Mouse (Mus musculus): ENCODE results near the gene Prm1. TPM values are rescaled to one million over a fixed set of nuclear protein-coding genes. Genes with fewer than 3 reads are reported as not detected.
A peak's percentile ranks its signal among the peaks of the same experiment; 100 is the strongest.

Gene Prm1
- total RNA-seq, 1 experiment from 2014 or later = not detected

DNA sequence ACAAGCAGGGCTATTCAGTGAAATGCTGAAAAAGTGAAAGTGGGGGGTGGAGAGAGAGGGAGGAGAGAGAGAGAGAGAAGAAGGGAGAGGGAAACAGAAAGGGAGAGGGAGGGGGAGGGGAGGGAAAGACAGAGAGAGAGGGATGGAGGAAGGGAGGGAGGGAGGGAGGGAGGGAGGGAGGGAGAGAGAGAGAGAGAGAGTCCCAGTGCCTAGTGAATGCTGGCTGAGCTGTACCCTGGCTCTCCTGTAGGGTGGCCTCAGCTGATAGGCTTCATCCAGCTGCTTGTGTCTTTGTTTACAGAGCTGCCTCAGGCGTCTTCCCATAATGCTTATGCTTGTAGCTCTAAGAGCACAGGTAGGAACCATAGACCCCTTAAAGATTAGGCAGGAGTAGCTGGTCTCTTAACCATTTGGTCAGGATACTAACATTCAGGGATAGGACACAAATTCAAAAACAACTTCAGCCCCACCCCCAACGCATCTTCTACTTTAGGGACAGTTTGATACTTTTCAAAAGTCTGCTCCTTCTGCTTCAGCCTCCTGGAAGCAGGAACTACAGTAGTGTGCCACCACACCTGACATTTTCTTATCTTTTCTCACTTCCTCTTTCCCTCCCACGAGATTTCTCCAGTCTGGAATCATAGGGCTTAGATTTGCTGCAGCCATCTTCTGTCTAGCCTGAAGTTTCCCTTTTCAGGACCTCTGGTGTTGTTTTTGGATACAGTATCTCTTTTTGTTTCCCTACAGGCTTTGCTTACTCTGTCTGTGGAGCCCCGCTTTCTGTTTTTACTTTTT is 34.9 kb downstream of the Prm1 start:
- ATAC-seq (replicated peaks in 1 of 2; ENCODE audit: insufficient read depth in 1 of 2, low FRiP score in 2 of 2, low TSS enrichment in 1 of 2, low read depth in 1 of 2, poor library complexity in 2 of 2, severe bottlenecking in 2 of 2) = no peak

DNA sequence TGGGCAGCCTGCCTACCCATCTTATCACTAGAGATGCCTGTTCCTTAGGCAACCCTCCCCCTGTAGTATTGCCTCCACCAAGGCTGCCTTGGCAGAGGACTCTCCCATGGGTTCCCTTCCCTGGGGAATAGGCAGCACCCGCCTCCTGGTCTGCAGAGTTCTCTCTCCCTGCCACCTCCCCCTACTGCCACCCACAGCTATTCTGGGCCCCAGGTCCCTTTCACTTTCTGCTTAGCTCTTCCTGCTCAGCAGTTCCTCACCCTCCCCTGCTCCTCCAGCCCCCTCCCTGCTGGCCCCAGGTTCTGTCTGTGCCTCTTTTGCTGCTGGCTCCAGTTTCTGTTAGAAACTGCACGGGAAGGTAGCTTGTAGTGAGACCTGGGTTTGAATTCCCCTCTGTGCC is 36.0 kb downstream of the Prm1 start:
- ATAC-seq (replicated peaks in 1 of 2; ENCODE audit: insufficient read depth in 1 of 2, low FRiP score in 2 of 2, low TSS enrichment in 1 of 2, low read depth in 1 of 2, poor library complexity in 2 of 2, severe bottlenecking in 2 of 2) = peak; percentile 70 to 76

DNA sequence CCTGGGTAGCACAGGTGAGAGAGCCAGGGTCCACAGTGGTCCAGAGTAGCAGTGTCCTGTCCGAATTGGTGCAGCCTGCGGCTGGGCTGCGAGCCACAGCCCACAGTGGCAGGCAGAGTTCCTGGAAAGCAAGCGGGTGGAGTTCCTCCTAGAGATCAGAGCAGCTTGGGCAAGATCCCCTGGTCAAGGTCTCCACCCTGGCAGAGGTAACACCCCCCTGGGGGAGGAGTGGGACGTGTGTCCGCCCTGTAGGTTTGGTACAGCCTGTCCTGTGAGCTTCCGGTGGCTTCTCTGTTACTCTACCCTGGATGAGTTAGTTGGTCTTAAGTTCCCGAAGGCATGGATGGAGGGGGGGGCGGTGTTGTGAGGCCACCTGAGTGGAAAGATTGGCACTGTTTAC is 36.8 kb downstream of the Prm1 start:
- peak; percentile 28 to 46; a peak in 2 of 4 replicates for ATAC-seq (replicated peaks in 1 of 2; ENCODE audit: insufficient read depth in 1 of 2, low FRiP score in 2 of 2, low TSS enrichment in 1 of 2, low read depth in 1 of 2, poor library complexity in 2 of 2, severe bottlenecking in 2 of 2)

DNA sequence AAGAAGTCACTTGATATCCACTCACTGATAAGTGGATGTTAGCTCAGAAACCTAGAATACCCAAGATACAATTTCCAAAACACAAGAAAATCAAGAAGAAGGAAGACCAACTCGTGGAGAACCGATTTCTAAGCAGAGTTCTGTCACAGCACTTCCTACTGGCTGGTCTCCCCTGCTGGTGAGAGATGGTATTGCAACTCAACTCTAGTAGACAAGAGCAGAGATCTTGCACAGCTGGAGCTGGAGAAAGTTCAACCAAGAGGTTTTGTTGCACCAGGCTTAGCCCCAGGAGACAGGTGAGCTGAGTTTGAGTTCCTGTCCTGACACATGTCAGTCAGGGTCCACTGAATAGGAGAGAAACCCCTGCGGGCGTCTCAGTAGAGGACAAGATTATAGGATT is 38.5 kb downstream of the Prm1 start:
- peak in 1 of 2 experiments; percentile 34; a peak in 1 of 4 replicates for ATAC-seq (replicated peaks in 1 of 2; ENCODE audit: insufficient read depth in 1 of 2, low FRiP score in 2 of 2, low TSS enrichment in 1 of 2, low read depth in 1 of 2, poor library complexity in 2 of 2, severe bottlenecking in 2 of 2)

DNA sequence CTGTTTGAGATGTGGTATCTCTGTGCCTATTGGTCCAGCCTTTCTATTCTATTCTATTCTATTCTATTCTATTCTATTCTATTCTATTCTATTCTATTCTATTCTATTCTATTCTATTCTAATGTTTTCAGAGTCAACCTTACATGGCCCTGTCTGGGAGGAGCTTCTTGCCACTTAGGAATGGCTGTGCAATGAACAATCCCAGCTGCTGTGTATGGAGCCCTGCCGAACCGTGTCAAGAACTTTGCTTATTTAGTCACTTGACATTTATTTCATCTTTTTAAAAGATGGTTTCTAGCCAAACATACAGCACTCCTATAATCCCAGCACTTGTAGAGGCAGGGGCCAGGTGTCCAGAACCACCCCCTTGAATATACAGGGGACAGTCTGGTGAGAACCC is 41.3 kb downstream of the Prm1 start:
- ATAC-seq (replicated peaks in 1 of 2; ENCODE audit: insufficient read depth in 1 of 2, low FRiP score in 2 of 2, low TSS enrichment in 1 of 2, low read depth in 1 of 2, poor library complexity in 2 of 2, severe bottlenecking in 2 of 2) = no peak

DNA sequence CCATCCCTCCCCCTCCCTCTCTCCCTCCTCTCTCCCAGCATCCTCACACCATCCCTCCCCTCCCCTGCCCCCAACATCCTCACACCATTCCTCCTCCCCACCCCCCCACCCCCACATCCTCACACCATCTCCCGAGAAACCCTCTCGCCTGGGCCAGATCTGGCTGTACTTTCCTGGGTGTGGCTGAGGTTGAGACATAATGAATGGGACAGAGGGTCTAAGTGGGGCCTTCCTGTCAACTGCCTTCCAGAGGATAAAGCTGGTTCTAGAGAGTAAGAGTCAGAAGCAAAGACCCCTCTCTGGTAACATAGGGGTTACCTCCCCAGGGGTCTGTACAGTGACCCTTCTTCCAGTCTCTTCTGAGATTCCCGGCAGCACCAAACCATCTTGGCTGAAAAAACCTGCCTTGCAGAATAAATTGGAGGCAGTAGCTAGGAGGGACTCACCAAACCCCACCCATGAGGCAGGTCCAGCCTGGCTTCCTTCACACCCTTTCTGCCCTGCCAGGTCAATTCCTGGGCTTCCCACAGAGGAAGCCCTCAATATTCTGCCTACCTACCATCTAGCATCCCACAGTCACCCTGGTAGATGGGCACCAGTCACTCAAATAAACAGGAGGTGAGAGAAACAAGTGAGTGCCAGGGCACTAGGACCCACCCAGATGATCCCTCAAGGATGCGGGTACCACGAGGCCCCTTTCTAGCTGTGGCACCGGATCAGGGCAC is 41.9 kb downstream of the Prm1 start:
- ATAC-seq (replicated peaks in 1 of 2; ENCODE audit: insufficient read depth in 1 of 2, low FRiP score in 2 of 2, low TSS enrichment in 1 of 2, low read depth in 1 of 2, poor library complexity in 2 of 2, severe bottlenecking in 2 of 2) = no peak

DNA sequence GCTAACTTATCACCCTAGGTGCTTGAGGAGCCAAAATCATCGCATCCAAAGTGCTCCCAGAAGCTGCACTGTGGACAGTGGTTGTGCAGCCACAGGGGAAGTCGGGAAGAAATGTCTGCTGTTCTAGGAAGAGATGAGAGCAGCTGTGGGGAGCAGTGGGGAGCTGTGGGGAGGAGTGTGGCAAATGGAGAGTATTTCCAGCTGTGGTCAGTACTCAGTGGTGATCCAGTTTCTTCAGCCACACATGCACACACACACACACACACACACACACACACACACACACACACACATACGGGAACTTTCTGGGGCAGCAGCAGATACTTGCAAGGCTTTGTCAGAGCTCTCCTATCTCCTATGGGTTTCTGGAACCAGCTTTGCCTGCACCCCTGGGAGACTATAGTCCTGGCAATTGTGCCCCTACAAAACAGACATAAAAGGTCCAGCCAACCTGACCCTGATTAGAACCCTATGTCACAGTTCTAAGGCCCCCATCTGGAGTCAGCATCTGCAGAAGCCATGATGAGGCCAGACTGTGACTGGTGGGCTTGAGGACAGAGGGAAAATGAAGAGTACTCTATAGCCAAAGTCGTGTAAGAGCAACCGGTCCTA is 43.0 kb downstream of the Prm1 start:
- no peak for ATAC-seq (replicated peaks in 1 of 2; ENCODE audit: insufficient read depth in 1 of 2, low FRiP score in 2 of 2, low TSS enrichment in 1 of 2, low read depth in 1 of 2, poor library complexity in 2 of 2, severe bottlenecking in 2 of 2)

DNA sequence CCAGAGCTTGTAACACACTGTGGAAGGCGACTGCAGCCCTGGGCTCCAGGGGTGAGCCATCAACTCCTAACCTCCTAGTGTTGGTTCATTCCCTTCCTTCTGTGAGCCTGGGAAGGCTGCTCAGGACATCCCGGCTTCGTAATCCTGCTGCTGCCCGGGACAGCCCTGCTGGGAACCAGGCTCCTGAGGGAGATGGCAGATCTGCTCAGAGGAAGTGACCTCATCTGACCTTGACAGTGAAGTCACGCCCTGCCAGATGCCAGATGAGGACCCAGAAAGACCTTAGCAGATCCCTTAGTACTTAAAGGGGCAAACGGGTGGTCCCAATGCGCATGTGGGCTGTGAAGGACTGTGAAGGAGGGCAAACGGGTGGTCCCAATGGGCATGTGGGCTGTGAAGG is 44.5 kb downstream of the Prm1 start:
- no peak for ATAC-seq (replicated peaks in 1 of 2; ENCODE audit: insufficient read depth in 1 of 2, low FRiP score in 2 of 2, low TSS enrichment in 1 of 2, low read depth in 1 of 2, poor library complexity in 2 of 2, severe bottlenecking in 2 of 2)

DNA sequence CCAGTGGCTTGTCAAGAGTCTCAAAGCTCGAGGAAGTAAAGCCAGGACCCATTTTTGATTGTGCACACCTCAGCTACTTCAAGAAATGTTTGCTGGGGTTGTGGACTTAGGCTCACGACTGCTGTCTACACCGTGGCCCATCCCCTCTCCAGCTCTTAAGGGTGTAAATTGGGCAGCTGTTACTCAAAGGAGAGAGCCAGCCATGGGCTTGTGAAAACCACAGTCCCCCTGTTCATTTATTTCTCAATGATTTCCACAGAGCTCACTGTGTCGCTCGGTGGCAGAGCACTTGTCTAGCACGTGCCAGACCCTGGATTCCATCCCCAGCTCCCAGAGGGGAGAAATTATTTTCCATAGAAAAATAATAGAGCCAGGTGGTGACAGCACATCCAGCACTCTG is 49.5 kb downstream of the Prm1 start:
- no peak for ATAC-seq (replicated peaks in 1 of 2; ENCODE audit: insufficient read depth in 1 of 2, low FRiP score in 2 of 2, low TSS enrichment in 1 of 2, low read depth in 1 of 2, poor library complexity in 2 of 2, severe bottlenecking in 2 of 2)

DNA sequence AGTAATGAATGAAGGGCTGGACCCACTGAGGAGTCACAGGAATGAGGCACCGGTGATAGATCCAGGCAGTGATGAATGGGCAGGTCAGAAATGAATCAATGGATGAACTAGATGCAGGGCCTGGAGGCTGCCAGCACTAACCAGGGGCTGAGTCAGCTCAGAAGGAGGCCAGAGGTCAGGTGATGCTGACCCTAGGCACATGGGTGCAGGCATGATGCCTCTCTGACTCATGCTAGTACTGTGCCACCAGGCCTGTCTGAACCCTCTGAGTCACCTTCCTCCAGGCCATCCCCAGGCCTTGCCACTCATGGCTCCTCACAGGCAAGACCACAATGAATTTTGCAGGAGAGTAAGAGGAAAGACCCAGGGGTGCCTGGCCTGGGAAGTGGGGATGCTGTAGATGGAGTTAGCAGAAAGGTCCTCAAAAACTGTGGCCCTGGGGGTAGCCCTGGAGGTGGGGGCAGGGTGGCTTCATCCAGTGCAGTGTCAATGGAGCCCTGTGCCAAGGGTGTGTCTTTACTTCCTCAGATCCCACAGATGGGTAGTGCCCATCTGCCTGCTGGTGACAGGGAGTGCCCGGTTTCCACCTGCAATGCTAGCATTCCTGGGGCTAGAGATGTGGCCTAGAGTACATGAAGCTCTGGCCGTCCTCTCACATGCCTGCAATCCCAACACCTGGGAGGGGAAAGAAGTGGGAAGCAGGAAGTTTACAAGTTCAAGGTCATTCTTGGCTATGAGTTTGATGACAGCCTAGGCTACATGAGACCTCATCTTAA is 50.9 kb downstream of the Prm1 start:
- ATAC-seq (replicated peaks in 1 of 2; ENCODE audit: insufficient read depth in 1 of 2, low FRiP score in 2 of 2, low TSS enrichment in 1 of 2, low read depth in 1 of 2, poor library complexity in 2 of 2, severe bottlenecking in 2 of 2) = no peak

DNA sequence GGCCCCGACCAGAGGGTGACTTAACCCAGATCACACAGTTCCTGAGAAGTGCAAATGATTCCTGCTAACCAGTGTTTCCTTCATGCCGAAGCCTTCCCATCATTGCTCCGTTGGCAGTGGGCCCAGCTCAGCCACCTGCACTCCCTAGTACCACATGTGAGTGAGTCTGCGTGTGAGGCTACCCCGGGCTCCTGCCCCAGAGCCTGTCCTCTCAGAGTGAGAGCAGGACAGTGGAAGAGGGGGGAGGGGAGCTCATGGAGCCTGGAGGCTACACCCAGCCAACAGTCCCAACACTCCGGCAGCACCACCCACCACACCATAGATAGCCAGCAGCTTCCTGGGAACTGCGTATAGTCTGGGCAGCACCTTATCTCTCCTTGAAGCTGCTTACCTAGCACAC is 55.8 kb downstream of the Prm1 start:
- ATAC-seq (replicated peaks in 1 of 2; ENCODE audit: insufficient read depth in 1 of 2, low FRiP score in 2 of 2, low TSS enrichment in 1 of 2, low read depth in 1 of 2, poor library complexity in 2 of 2, severe bottlenecking in 2 of 2) = no peak

DNA sequence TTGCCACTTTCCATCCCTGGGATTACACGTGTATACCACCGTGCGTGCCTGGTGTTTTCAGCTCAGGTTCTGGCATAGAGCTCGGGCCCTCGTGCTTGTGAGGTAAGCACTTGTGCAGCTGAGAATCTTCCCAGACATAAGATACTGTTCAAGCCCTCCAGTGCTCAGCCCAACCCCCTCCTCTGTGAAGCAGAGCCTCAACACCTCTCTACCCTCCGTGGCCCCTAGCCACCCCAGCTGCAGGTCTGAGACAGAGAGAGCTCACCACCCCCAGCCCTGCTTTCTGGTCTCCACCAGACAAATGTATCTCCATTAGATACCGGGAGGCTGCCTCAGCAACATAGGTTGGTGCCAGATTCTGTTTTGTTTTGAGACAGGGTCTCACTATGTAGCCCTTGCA is 56.4 kb downstream of the Prm1 start:
- ATAC-seq (replicated peaks in 1 of 2; ENCODE audit: insufficient read depth in 1 of 2, low FRiP score in 2 of 2, low TSS enrichment in 1 of 2, low read depth in 1 of 2, poor library complexity in 2 of 2, severe bottlenecking in 2 of 2) = no peak

Other genes starting within 250 kb of the Prm1 start
- gene Socs1, start 20.3 kb downstream of the Prm1 start, total RNA-seq (2017) = 2.6 and 2.7 TPM in 2 replicates
- not detected in 2 replicates for gene Tnp2, start 17.2 kb downstream of the Prm1 start, total RNA-seq (2017)
- gene Prm3, start 14.9 kb downstream of the Prm1 start, total RNA-seq (2017) = not detected in 2 replicates
- not detected in 2 replicates for gene Prm2, start 9.7 kb downstream of the Prm1 start, total RNA-seq (2017)
- not detected in 2 replicates for gene Gm11172, start 7.1 kb upstream of the Prm1 start, total RNA-seq (2017)
- gene Rmi2, start 29.2 kb upstream of the Prm1 start, total RNA-seq (2017) = 8.0 and 8.6 TPM in 2 replicates